Mouse (Mus musculus): ENCODE data around the gene Cry2. TPM values are rescaled to one million over a fixed set of nuclear protein-coding genes. Genes with fewer than 3 reads are reported as not detected.
A peak's percentile ranks its signal among the peaks of the same experiment; 100 is the strongest.
"Not testable (repeated sequence)": the region's sequence is repeated elsewhere in the genome, so short reads cannot be mapped to it uniquely, and the experiment has no call there.

Cry2 gene
- polyA plus RNA-seq, 1 experiment from 2014 or later = 49.0 TPM

GRCm38 (mm10) chr2:92404737-92405136 lies 29.1 kb downstream of the Cry2 start:
- no peak for ATAC-seq (replicated peaks)
- H3K27me3 ChIP-seq (replicated peaks) = no peaks in the 10 kb centered on the region
- H3K36me3 ChIP-seq (replicated peaks) = peaks cover 35% of the 10 kb centered on the region
- no peak overlapping the region for H3K9ac ChIP-seq
- no peak overlapping the region for H3K4me3 ChIP-seq
- no peak overlapping the region for H3K27ac ChIP-seq
- H3K9me3 ChIP-seq = no peaks in the 10 kb centered on the region
- no peak overlapping the region for H3K4me2 ChIP-seq
- peaks cover 8% of the 10 kb centered on the region for H3K4me1 ChIP-seq
- WGBS = 90% methylated on average over 6 of the region's 6 CpGs

- Histone ChIP-seq H3K36me3 (replicated peaks) (peaks cover 26% of the 10 kb centered on the region; the same call in 1 of the 2 replicates), H3K4me2 (no peak overlapping the region), H3K4me3 (no peak overlapping the region), H3K27me3 (replicated peaks) (no peaks in the 10 kb centered on the region), H3K9me3 (no peaks in the 10 kb centered on the region), H3K27ac (no peak overlapping the region), H3K4me1 (peaks cover 17% of the 10 kb centered on the region), H3K9ac (no peak overlapping the region)
- no peak for ATAC-seq (replicated peaks)
- 96% methylated on average over 5 of the region's 5 CpGs for WGBS
Measured at GRCm38 (mm10) chr2:92403776-92404319, 30.0 kb downstream of the Cry2 start.

GRCm38 (mm10) chr2:92402591-92403326 lies 31.1 kb downstream of the Cry2 start:
- peaks cover 17% of the 10 kb centered on the region; the same call in 1 of the 2 replicates for H3K36me3 ChIP-seq (replicated peaks)
- H3K27me3 ChIP-seq (replicated peaks) = no peaks in the 10 kb centered on the region
- H3K4me2 ChIP-seq = no peak overlapping the region
- H3K4me3 ChIP-seq = no peak overlapping the region
- H3K27ac ChIP-seq = no peak overlapping the region
- H3K9me3 ChIP-seq = no peaks in the 10 kb centered on the region
- peaks cover 26% of the 10 kb centered on the region for H3K4me1 ChIP-seq
- ATAC-seq (replicated peaks) = no peak
- WGBS = 71% methylated on average over 4 of the region's 4 CpGs
- H3K9ac ChIP-seq = no peak overlapping the region

GRCm38 (mm10) chr2:92401091-92401561 lies 32.7 kb downstream of the Cry2 start, which contains the start of gene Mapk8ip1:
Mapk8ip1 (minus strand) TSS chr2:92401263.
- Histone ChIP-seq H3K4me3 (peak within 1 kb of the TSS; percentile 83), H3K27me3 (replicated peaks) (no peaks in the 10 kb centered on the region), H3K4me2 (peak within 1 kb of the TSS; percentile 67), H3K27ac (peak within 1 kb of the TSS; percentile 82), H3K9me3 (no peaks in the 10 kb centered on the region), H3K4me1 (peaks cover 30% of the 10 kb centered on the region), H3K36me3 (replicated peaks) (peaks cover 15% of the 10 kb centered on the region; the same call in 1 of the 2 replicates), H3K9ac (peak within 1 kb of the TSS; percentile 95)
- peak; percentile 63 for ATAC-seq (replicated peaks)
- 1% methylated on average over 37 of the region's 59 CpGs for WGBS

- 2% methylated on average over 20 of the region's 22 CpGs for WGBS
- peak; percentile 19 for ATAC-seq (replicated peaks)
Measured at GRCm38 (mm10) chr2:92400682-92401081, 33.2 kb downstream of the Cry2 start.

GRCm38 (mm10) chr2:92399877-92400276 lies 34.0 kb downstream of the Cry2 start:
- Histone ChIP-seq H3K27ac (0 out of 2 replicates have a peak overlapping the region, but pooled peaks have one; percentile 50), H3K4me1 (peaks cover 30% of the 10 kb centered on the region), H3K9ac (peak overlapping the region; percentile 95; the same call in 1 of the 2 replicates), H3K4me2 (peak overlapping the region; percentile 67), H3K4me3 (peak overlapping the region; percentile 83)
- H3K27me3 ChIP-seq (replicated peaks); H3K36me3 ChIP-seq (replicated peaks); H3K9me3 ChIP-seq; ATAC-seq (replicated peaks): not testable (repeated sequence)
- 34% methylated on average over 4 of the region's 4 CpGs for WGBS

More at GRCm38 (mm10) chr2:92400682-92401081, 33.2 kb downstream of the Cry2 start:
- Histone ChIP-seq H3K27me3 (replicated peaks) (no peaks in the 10 kb centered on the region), H3K9ac (peak overlapping the region; percentile 95), H3K4me1 (peaks cover 30% of the 10 kb centered on the region), H3K9me3 (no peaks in the 10 kb centered on the region), H3K27ac (peak overlapping the region; percentile 82), H3K4me2 (peak overlapping the region; percentile 67), H3K4me3 (peak overlapping the region; percentile 83), H3K36me3 (replicated peaks) (peaks cover 12% of the 10 kb centered on the region; the same call in 1 of the 2 replicates)

- Histone ChIP-seq H3K4me3 (no peak overlapping the region), H3K9me3 (no peaks in the 10 kb centered on the region), H3K4me2 (no peak overlapping the region), H3K9ac (0 out of 2 replicates have a peak overlapping the region, but pooled peaks have one; percentile 12), H3K27ac (no peak overlapping the region), H3K36me3 (replicated peaks) (no peaks in the 10 kb centered on the region), H3K27me3 (replicated peaks) (no peaks in the 10 kb centered on the region), H3K4me1 (peaks cover 41% of the 10 kb centered on the region)
- WGBS = 85% methylated on average over 1 of the region's 1 CpGs
- no peak for ATAC-seq (replicated peaks)
Measured at GRCm38 (mm10) chr2:92397436-92397835, 36.4 kb downstream of the Cry2 start.

GRCm38 (mm10) chr2:92395535-92395934 lies 38.3 kb downstream of the Cry2 start:
- Histone ChIP-seq H3K4me1 (peaks cover 55% of the 10 kb centered on the region), H3K36me3 (replicated peaks) (no peaks in the 10 kb centered on the region), H3K4me3 (no peak overlapping the region), H3K9ac (no peak overlapping the region), H3K4me2 (no peak overlapping the region), H3K27me3 (replicated peaks) (no peaks in the 10 kb centered on the region), H3K27ac (no peak overlapping the region), H3K9me3 (no peaks in the 10 kb centered on the region)
- WGBS = 92% methylated on average over 3 of the region's 3 CpGs
- no peak for ATAC-seq (replicated peaks)

GRCm38 (mm10) chr2:92392318-92393264 lies 41.3 kb downstream of the Cry2 start:
- Histone ChIP-seq H3K4me2 (peak overlapping the region; percentile 57), H3K9ac (peak overlapping the region; percentile 50), H3K27ac (peak overlapping the region; percentile 77), H3K27me3 (replicated peaks) (no peaks in the 10 kb centered on the region), H3K36me3 (replicated peaks) (no peaks in the 10 kb centered on the region), H3K4me1 (peaks cover 55% of the 10 kb centered on the region), H3K4me3 (peak overlapping the region; percentile 33), H3K9me3 (no peaks in the 10 kb centered on the region)
- WGBS = 6% methylated on average over 26 of the region's 26 CpGs
- ATAC-seq (replicated peaks) = no peak

- Histone ChIP-seq H3K4me3 (peak overlapping the region; percentile 33), H3K27ac (peak overlapping the region; percentile 77), H3K9me3 (no peaks in the 10 kb centered on the region), H3K4me1 (peaks cover 60% of the 10 kb centered on the region), H3K27me3 (replicated peaks) (no peaks in the 10 kb centered on the region), H3K9ac (peak overlapping the region; percentile 50), H3K4me2 (peak overlapping the region; percentile 57), H3K36me3 (replicated peaks) (peaks cover 3% of the 10 kb centered on the region; the same call in 1 of the 2 replicates)
- no peak for ATAC-seq (replicated peaks)
- 18% methylated on average over 11 of the region's 11 CpGs for WGBS
Measured at GRCm38 (mm10) chr2:92391703-92392317, 42.0 kb downstream of the Cry2 start.

- 86% methylated on average over 8 of the region's 8 CpGs for WGBS
- peaks cover 9% of the 10 kb centered on the region for H3K36me3 ChIP-seq (replicated peaks)
- peak overlapping the region; percentile 57; the same call in 1 of the 2 replicates for H3K4me2 ChIP-seq
- H3K9me3 ChIP-seq = no peaks in the 10 kb centered on the region
- no peaks in the 10 kb centered on the region for H3K27me3 ChIP-seq (replicated peaks)
- no peak overlapping the region for H3K9ac ChIP-seq
- H3K4me3 ChIP-seq = no peak overlapping the region
- H3K4me1 ChIP-seq = peaks cover 60% of the 10 kb centered on the region
- no peak for ATAC-seq (replicated peaks)
- no peak overlapping the region for H3K27ac ChIP-seq
Measured at GRCm38 (mm10) chr2:92391116-92391515, 42.7 kb downstream of the Cry2 start.

Data from midbrain, embryonic 15.5 days (tissue).